Mouse (Mus musculus) CH12.LX (cell line): ENCODE data around the gene Themis. TPM values are rescaled to one million over a fixed set of nuclear protein-coding genes. Genes with fewer than 3 reads are reported as not detected.

Experiments used
- DNase-seq: peaks from one replicate; pipeline ENCODE4 v3.0.0-alpha.2; 2013; ENCODE audit errors: extremely low read depth
- H3K27ac ChIP-seq: 2 replicates; pipeline ENCODE4 v1.5.1; 2012; ENCODE audit warnings: low read depth, mild to moderate bottlenecking, control low read depth, moderate library complexity; ENCODE audit not compliant: insufficient read depth
- H3K27me3 ChIP-seq: replicated peaks from 2 replicates; pipeline ENCODE3; 2012; ENCODE audit warnings: inconsistent platforms
- H3K36me3 ChIP-seq, 2 experiments: replicated peaks in 1 of 2; 2 replicates each; pipeline versions ENCODE3 to v1.6.1; 2012; ENCODE audit warnings: inconsistent platforms in 1 of 2, low read length in 1 of 2, mild to moderate bottlenecking in 1 of 2, mixed read lengths in 1 of 2, moderate library complexity in 1 of 2; ENCODE audit not compliant: control insufficient read depth in 1 of 2, insufficient read depth in 1 of 2
- H3K4me1 ChIP-seq, 2 experiments: 2 replicates each; pipeline ENCODE4 v1.6.1; 2012; ENCODE audit warnings: inconsistent platforms in 1 of 2, moderate library complexity in 1 of 2; ENCODE audit not compliant: insufficient read depth in 2 of 2, control insufficient read depth in 1 of 2
- H3K4me2 ChIP-seq: 2 replicates; pipeline ENCODE4 v1.6.1; 2012; ENCODE audit warnings: low read depth, mild to moderate bottlenecking, control low read depth; ENCODE audit not compliant: poor library complexity, insufficient read depth, severe bottlenecking
- H3K4me3 ChIP-seq, 3 experiments: fragments of 150-350 bp in 1 of 3; sonication (generic) in 1 of 3; replicated peaks in 1 of 3; 2 replicates each; pipeline versions ENCODE3 to v1.5.1; 2011 to 2012; ENCODE audit warnings: low read depth in 2 of 3, low read length in 2 of 3, mild to moderate bottlenecking in 2 of 3, moderate library complexity in 2 of 3, control low read depth in 1 of 3, improper control_type of control experiment in 1 of 3, inconsistent platforms in 1 of 3, mixed read lengths in 1 of 3; ENCODE audit not compliant: poor library complexity in 1 of 3
- H3K79me2 ChIP-seq: replicated peaks from 2 replicates; pipeline ENCODE4 v1.6.1; 2012; ENCODE audit warnings: mild to moderate bottlenecking, moderate library complexity; ENCODE audit not compliant: control insufficient read depth, poor library complexity, insufficient read depth, severe bottlenecking; ENCODE audit errors: extremely low read depth
- H3K9ac ChIP-seq: 2 replicates; pipeline ENCODE4 v1.6.1; 2012; ENCODE audit warnings: low read depth, mild to moderate bottlenecking, control low read depth, moderate library complexity; ENCODE audit not compliant: insufficient read depth
- H3K9me3 ChIP-seq: replicated peaks from 2 replicates; pipeline ENCODE3; 2012; ENCODE audit warnings: low read length, inconsistent platforms, mixed read lengths
- CTCF ChIP-seq, 2 experiments: IDR thresholded peaks in 1 of 2; conservative IDR thresholded peaks in 1 of 2; 2 replicates each; pipeline ENCODE4 v1.5.1; 2011 to 2012; ENCODE audit warnings: low read depth in 2 of 2, low read length in 2 of 2, improper control_type of control experiment in 1 of 2, inconsistent platforms in 1 of 2, mild to moderate bottlenecking in 1 of 2, moderate library complexity in 1 of 2
- E2F4 ChIP-seq: IDR thresholded peaks from 2 replicates; pipeline ENCODE4 v1.6.1; 2011; ENCODE audit warnings: low read depth, low read length, improper control_type of control experiment; ENCODE audit not compliant: insufficient replicate concordance
- ELF1 ChIP-seq: IDR thresholded peaks from 2 replicates; pipeline ENCODE4 v1.6.1; 2014; ENCODE audit warnings: low read depth, mild to moderate bottlenecking, inconsistent platforms, low read length, improper control_type of control experiment
- IRF4 ChIP-seq: IDR thresholded peaks from 2 replicates; pipeline ENCODE4 v1.6.1; 2014; ENCODE audit warnings: low read depth, mild to moderate bottlenecking, inconsistent platforms, low read length, improper control_type of control experiment
- MAX ChIP-seq: IDR thresholded peaks from 2 replicates; pipeline ENCODE4 v1.6.1; 2011; ENCODE audit warnings: low read length, improper control_type of control experiment
- MXI1 ChIP-seq: IDR thresholded peaks from 2 replicates; pipeline ENCODE4 v1.6.1; 2011; ENCODE audit warnings: mild to moderate bottlenecking, low read depth, low read length, improper control_type of control experiment
- MYC ChIP-seq: IDR thresholded peaks from 2 replicates; pipeline ENCODE4 v1.6.1; 2011; ENCODE audit warnings: low read depth, mild to moderate bottlenecking, improper control_type of control experiment, low read length
- NELFE ChIP-seq: IDR thresholded peaks from 2 replicates; pipeline ENCODE4 v1.6.1; 2011; ENCODE audit warnings: low read depth, low read length, improper control_type of control experiment
- NRF1 ChIP-seq: IDR thresholded peaks from 2 replicates; pipeline ENCODE4 v1.6.1; 2014; ENCODE audit warnings: low read depth, mild to moderate bottlenecking, inconsistent platforms, low read length, improper control_type of control experiment, moderate library complexity
- PAX5 ChIP-seq: IDR thresholded peaks from 2 replicates; pipeline ENCODE4 v1.6.1; 2012; ENCODE audit warnings: low read length, inconsistent platforms, mixed read lengths
- POLR2AphosphoS2 ChIP-seq: IDR thresholded peaks from 2 replicates; pipeline ENCODE4 v1.6.1; 2011; ENCODE audit warnings: low read depth, low read length, improper control_type of control experiment
- TCF12 ChIP-seq: IDR thresholded peaks from 2 replicates; pipeline ENCODE4 v1.6.1; 2014; ENCODE audit warnings: low read depth, mild to moderate bottlenecking, inconsistent platforms, low read length, improper control_type of control experiment
- ZC3H11A ChIP-seq: IDR thresholded peaks from 2 replicates; pipeline ENCODE4 v1.6.1; 2012; ENCODE audit warnings: low read depth, mild to moderate bottlenecking, inconsistent platforms, low read length, improper control_type of control experiment
- dilution Hi-C: fragments of 300-500 bp; cut with MboI; formaldehyde crosslinking; loops from 2 replicates; pipeline ENCODE4 v1.14.3; 2020; ENCODE audit warnings: low sequenced_read_pairs; ENCODE audit not compliant: extremely low pct_unique_long_range_greater_than_20kb, extremely low pct_ligation_motif_present
- in situ Hi-C: fragments of 300-500 bp; cut with MboI; formaldehyde crosslinking; loops from 3 replicates; pipeline ENCODE4 v1.14.3; 2019; ENCODE audit warnings: low sequenced_read_pairs, low pct_ligation_motif_present, low pct_unique_long_range_greater_than_20kb, mixed read lengths
- polyA plus RNA-seq: library from polyadenylated mRNA; unstranded; fragments of >175 nt; gene quantifications from 2 replicates; pipeline ENCODE4 v1.2.1, GENCODE M21; 2012; ENCODE audit warnings: low read depth; ENCODE audit not compliant: insufficient read length
- total RNA-seq, 2 experiments: library from RNA; depleted of rRNA; stranded (reverse); fragments of 300-350 nt in 1 of 2; fragments of >200 nt in 1 of 2; gene quantifications; 2 replicates each; pipeline ENCODE4 v1.2.3; 2012 to 2014

The Themis gene
- total and polyA plus RNA-seq, 3 experiments = not detected

DNA sequence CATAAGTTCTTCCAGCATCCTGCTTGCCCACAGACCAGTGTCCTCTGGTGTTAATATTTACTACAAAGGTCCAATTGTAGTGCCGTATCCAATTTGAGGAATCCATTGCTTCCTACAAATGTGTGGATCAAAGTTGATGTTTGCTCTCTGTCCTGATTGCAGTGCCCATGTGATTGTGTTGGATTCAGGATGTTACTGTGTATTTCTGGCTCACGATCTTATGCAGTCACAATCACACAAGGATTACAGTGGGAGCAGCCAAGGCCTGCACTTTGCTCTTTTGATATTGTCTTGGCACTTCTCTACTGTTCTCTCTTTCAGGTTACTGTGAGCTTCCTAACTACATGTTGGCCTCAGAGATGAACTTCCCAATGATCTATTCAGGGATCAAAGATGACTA, 20.3 kb upstream of the Themis start:
- dilution Hi-C loops = no loop called here
- no peak for DNase-seq
- H3K4me3 ChIP-seq = no peak overlapping the region
- peaks cover 9% of the 10 kb centered on the region for H3K9me3 ChIP-seq
- no peak overlapping the region for H3K9ac ChIP-seq
- H3K4me1 ChIP-seq = no peaks in the 10 kb centered on the region
- no peaks in the 10 kb centered on the region for H3K36me3 ChIP-seq
- TF ChIP-seq ZC3H11A (no peak), E2F4 (no peak)
- no peak overlapping the region for H3K4me2 ChIP-seq
- H3K79me2 ChIP-seq = no peaks in the 10 kb centered on the region
- H3K27me3 ChIP-seq = no peaks in the 10 kb centered on the region
- in situ Hi-C loops = no loop called here
- H3K27ac ChIP-seq = no peak overlapping the region

DNA sequence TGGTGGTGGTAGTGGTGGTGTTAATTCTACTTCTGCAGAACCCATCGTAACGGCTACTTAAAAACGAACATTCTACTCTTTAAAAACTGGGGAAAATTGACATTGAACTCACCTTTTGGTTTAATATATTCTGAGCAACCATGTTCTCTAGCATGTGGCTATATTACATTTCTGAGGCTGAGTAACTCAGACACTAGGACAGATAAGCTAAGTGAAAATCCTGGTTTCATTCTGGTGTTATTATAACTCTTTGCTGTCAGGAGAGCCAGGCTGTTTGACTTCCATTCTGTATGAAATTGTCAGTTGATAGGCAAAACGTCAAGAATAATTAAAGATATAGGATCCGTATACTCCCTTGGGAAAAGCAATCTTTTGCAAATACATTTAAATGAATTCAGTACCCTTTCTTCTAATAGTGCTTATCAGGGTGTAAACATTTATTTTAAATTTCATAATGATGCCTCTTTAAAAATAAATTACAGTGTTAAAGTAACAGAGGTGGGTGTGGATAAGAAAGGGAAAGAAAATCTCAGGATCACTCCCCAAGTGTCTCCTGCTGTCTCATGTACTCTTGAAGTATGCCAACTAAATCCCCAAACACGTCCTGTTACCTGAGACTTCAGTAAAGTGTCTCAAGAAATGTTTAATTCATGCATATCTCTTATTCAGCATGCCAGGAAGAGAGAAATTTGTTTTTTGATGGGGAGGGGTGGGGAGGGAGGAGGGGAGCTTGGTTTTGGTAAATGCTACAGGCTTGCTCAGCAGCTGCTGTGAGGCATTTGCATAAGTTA, 18.9 kb upstream of the Themis start:
- in situ Hi-C loops = no loop called here
- Histone ChIP-seq H3K4me1 (no peaks in the 10 kb centered on the region), H3K4me3 (no peak overlapping the region), H3K79me2 (no peaks in the 10 kb centered on the region), H3K27ac (no peak overlapping the region), H3K9me3 (peaks cover 7% of the 10 kb centered on the region), H3K27me3 (no peaks in the 10 kb centered on the region), H3K9ac (no peak overlapping the region), H3K4me2 (no peak overlapping the region), H3K36me3 (no peaks in the 10 kb centered on the region)
- TF ChIP-seq MYC (no peak), CTCF (conservative IDR thresholded peaks at IDR 0.05 in 1 of 2, IDR thresholded peaks at IDR 0.05 in 1 of 2; ENCODE audit: low read depth in 2 of 2, low read length in 2 of 2) (no peak), IRF4 (no peak), MXI1 (no peak), TCF12 (no peak), MAX (no peak), NRF1 (no peak)
- dilution Hi-C loops = no loop called here
- DNase-seq = peak; percentile 15

DNA sequence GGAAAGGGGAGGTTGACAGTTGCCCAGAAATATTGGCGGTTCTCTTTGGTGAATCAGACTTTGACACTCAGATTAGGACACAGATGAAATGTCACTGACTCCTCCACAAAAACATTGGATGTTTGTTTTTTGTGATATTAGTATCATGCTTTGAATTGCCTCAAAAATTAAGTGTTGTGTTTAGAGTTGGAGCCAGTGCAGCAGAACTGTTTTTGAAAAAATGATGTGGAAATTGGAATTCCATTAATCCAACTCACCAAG, 18.3 kb upstream of the Themis start:
- DNase-seq = no peak
- H3K9me3 ChIP-seq = peaks cover 5% of the 10 kb centered on the region
- no peaks in the 10 kb centered on the region for H3K36me3 ChIP-seq
- no peaks in the 10 kb centered on the region for H3K79me2 ChIP-seq
- no peaks in the 10 kb centered on the region for H3K27me3 ChIP-seq
- no peaks in the 10 kb centered on the region for H3K4me1 ChIP-seq
- dilution Hi-C loops (no loop called here), in situ Hi-C loops (no loop called here)
- H3K9ac ChIP-seq = no peak overlapping the region
- no peak for TF ChIP-seq IRF4
- TF ChIP-seq NELFE = no peak
- no peak for TF ChIP-seq ELF1
- TF ChIP-seq E2F4 = no peak
- TF ChIP-seq PAX5 = no peak
- no peak for TF ChIP-seq POLR2AphosphoS2
- no peak overlapping the region for H3K27ac ChIP-seq
- no peak overlapping the region for H3K4me2 ChIP-seq
- no peak overlapping the region for H3K4me3 ChIP-seq
